Mouse (Mus musculus) liver, embryonic 16.5 days (tissue): ENCODE measurements around the gene Ptpn18. TPM values are rescaled to one million over a fixed set of nuclear protein-coding genes. Genes with fewer than 3 reads are reported as not detected.
A peak's percentile ranks its signal among the peaks of the same experiment; 100 is the strongest.

Source experiments
- ATAC-seq: fragments of 200-750 bp; cut with Nextera tagmentation; 2 replicates; pipeline ENCODE4 v1.8.0; 2017; ENCODE audit warnings: low read depth, mild to moderate bottlenecking, moderate number of reproducible peaks, moderate library complexity
- H3K27ac ChIP-seq: fragments of 300-500 bp; sonication (generic); 2 replicates; pipeline ENCODE4 v1.5.1; 2014; ENCODE audit warnings: mild to moderate bottlenecking, low read length
- H3K27me3 ChIP-seq: fragments of 300-500 bp; sonication (generic); 2 replicates; pipeline ENCODE4 v1.6.1; 2014; ENCODE audit warnings: low read depth, low read length, mixed read lengths; ENCODE audit not compliant: control insufficient read depth, insufficient read depth
- H3K36me3 ChIP-seq: fragments of 300-500 bp; sonication (generic); 2 replicates; pipeline ENCODE4 v1.6.1; 2014; ENCODE audit warnings: mild to moderate bottlenecking; ENCODE audit not compliant: control insufficient read depth, insufficient read depth
- H3K4me1 ChIP-seq: fragments of 300-500 bp; sonication (generic); 2 replicates; pipeline ENCODE4 v1.6.1; 2014; ENCODE audit warnings: low read depth, low read length, mixed read lengths; ENCODE audit not compliant: control insufficient read depth
- H3K4me2 ChIP-seq: fragments of 300-500 bp; sonication (generic); 2 replicates; pipeline ENCODE4 v1.6.1; 2014; ENCODE audit warnings: low read depth, low read length, mixed read lengths
- H3K4me3 ChIP-seq: fragments of 300-500 bp; sonication (generic); 2 replicates; pipeline ENCODE4 v1.5.1; 2014; ENCODE audit warnings: low read depth, mild to moderate bottlenecking, low read length
- H3K9ac ChIP-seq: fragments of 300-500 bp; sonication (generic); 2 replicates; pipeline ENCODE4 v1.6.1; 2014; ENCODE audit warnings: low read depth, low read length
- H3K9me3 ChIP-seq: fragments of 300-500 bp; sonication (generic); replicated peaks from 2 replicates; pipeline ENCODE4 v1.6.1; 2016; ENCODE audit warnings: low read length; ENCODE audit not compliant: control insufficient read depth
- WGBS: fragments of 180-500 bp; shearing (Covaris S2); extraction: QIAGEN DNeasy Blood & Tissue Kit; methylation state at CpG from one replicate; pipeline ENCODE4 v1.1.7; 2014; ENCODE audit not compliant: insufficient replicate concordance; 5-methylcytosine and 5-hydroxymethylcytosine counted together
- polyA plus RNA-seq: library from polyadenylated mRNA; unstranded; fragments of >200 nt; fragmentation: Nextera tagmentation; extraction: Ambion mirVana; gene quantifications from 2 replicates; pipeline ENCODE4 v1.2.1, GENCODE M21; 2015

Ptpn18 gene
- polyA plus RNA-seq, 1 experiment from 2014 or later = 16.7 TPM

DNA sequence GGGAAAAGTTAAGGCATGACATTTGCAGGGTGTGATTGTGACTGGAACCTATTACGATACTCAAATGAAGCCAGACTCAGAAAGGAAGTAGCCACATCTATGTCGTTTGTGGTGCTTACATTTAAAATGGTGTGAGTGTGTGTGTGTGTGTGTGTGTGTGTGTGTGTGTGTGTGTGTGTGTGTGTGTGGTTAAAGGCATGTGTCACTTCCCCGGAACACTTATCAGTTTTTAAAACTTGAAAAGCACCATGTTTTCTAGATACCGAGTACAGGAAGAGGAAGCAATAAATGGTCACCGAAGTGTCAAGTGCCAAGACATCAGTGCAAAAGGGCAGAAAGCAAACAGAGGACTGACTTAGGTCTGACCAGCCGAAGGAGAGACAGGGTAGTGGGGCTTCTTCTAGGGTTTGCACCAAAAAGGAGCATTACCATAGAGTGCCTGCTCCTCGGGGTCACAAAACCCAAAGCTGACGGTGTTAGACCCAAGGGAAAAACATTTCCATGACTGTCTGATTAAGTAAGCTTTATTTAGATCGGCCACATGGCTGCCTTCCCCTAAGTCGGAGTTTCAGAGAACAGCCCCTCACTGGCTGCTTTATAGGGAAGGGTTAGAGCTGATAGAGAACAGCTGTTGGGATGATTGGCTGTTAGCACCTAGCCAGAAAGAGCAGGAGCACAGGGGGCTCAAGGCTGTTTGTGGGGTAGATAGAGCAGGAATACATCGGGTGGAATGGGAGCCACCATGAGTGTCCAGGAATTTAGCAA, 19.5 kb downstream of the Ptpn18 start:
- Histone ChIP-seq H3K27ac (no peak overlapping the region), H3K4me3 (no peak overlapping the region), H3K36me3 (no peaks in the 10 kb centered on the region), H3K27me3 (no peaks in the 10 kb centered on the region), H3K4me2 (no peak overlapping the region), H3K9me3 (no peaks in the 10 kb centered on the region), H3K9ac (no peak overlapping the region), H3K4me1 (no peaks in the 10 kb centered on the region; the same call in none of the 2 replicates)
- 18% methylated on average over 11 of the region's 11 CpGs for WGBS
- no peak for ATAC-seq

DNA sequence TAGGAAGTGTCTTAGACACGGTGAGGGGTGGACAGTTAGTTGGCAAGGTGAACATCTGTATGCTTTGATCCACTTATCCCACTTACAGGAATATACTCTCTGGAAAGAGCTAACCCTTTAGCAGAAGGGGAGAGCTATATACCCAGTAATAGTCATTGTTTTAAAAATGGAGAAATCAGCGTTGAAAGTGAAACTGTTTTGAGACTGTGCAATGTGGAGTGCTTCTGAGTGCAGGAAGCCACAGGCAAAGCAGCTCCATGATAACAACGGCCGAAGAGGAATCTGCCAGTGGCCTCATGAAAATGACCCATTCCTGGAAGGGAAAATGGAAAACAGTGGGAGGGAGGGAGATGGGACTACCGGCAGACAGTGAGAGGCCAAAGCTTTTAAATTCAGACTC, 21.2 kb downstream of the Ptpn18 start:
- no peak overlapping the region for H3K4me2 ChIP-seq
- no peaks in the 10 kb centered on the region; the same call in none of the 2 replicates for H3K4me1 ChIP-seq
- no peaks in the 10 kb centered on the region for H3K36me3 ChIP-seq
- ATAC-seq = no peak
- no peaks in the 10 kb centered on the region for H3K9me3 ChIP-seq
- H3K9ac ChIP-seq = no peak overlapping the region
- H3K4me3 ChIP-seq = no peak overlapping the region
- no peak overlapping the region for H3K27ac ChIP-seq
- WGBS = 12% methylated on average over 5 of the region's 5 CpGs
- H3K27me3 ChIP-seq = no peaks in the 10 kb centered on the region

DNA sequence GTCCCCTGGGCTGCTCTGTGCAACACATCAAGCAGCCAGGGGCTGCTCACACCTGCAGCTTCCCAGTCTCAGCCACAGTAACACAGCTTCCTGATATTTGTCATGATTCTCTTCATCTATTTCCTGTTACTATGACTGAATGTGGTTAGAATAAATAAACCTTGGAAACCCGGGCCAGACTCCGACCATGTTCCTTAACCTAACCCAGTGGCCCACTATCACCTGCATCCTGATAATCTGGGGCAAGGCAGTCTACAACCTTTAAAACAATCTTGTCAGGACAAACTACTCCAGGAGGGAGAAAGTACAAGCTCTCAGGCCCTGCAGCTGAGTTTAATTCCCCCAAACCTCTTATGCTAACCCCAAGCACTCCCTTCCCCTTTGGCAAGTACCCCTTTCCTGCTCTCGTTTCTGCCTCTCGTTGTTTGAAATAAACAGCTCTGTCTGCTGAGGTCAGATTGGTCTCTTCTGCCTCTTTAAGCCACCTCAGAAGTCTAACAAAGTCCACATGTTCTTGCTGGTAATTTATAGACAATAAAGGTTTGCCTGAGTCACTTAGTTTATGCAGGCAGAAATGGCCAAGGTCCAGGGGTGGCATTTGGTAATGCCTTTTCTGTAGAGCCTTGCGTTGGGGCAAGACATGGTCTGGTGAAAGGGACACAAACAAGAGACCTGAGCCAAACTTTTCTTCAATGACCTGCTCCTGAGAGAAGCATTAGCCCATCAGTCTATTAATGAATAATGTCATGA, 22.5 kb downstream of the Ptpn18 start:
- Histone ChIP-seq H3K9me3 (no peaks in the 10 kb centered on the region), H3K4me2 (no peak overlapping the region), H3K4me1 (no peaks in the 10 kb centered on the region; the same call in none of the 2 replicates), H3K4me3 (no peak overlapping the region), H3K27ac (no peak overlapping the region), H3K36me3 (no peaks in the 10 kb centered on the region), H3K9ac (no peak overlapping the region), H3K27me3 (no peaks in the 10 kb centered on the region)
- WGBS = 27% methylated on average over 5 of the region's 5 CpGs
- ATAC-seq = no peak

DNA sequence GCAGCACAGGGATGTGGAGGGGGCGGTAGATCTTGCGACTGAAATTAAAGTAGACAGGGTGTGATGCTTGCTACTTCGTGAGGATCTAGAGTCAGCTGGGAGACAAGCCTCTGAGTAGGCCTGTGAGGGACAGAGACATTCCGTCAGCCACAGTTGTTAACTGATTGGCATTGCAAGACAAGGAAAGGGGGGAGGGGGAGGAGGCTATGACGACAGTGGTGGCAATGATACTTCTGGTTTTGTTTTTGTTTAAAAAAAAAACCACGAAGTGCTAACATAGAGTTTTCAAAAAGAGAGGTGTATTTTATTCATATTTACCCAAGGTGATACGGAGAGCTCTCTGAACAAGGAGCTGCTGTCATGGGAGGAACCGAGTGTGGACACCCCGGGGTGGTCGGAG, 24.9 kb downstream of the Ptpn18 start:
- 43% methylated on average over 10 of the region's 10 CpGs for WGBS
- H3K27me3 ChIP-seq = no peaks in the 10 kb centered on the region
- H3K4me3 ChIP-seq = no peak overlapping the region
- no peaks in the 10 kb centered on the region for H3K36me3 ChIP-seq
- no peaks in the 10 kb centered on the region; the same call in none of the 2 replicates for H3K4me1 ChIP-seq
- no peaks in the 10 kb centered on the region for H3K9me3 ChIP-seq
- no peak overlapping the region for H3K9ac ChIP-seq
- no peak for ATAC-seq
- H3K27ac ChIP-seq = no peak overlapping the region
- no peak overlapping the region for H3K4me2 ChIP-seq

DNA sequence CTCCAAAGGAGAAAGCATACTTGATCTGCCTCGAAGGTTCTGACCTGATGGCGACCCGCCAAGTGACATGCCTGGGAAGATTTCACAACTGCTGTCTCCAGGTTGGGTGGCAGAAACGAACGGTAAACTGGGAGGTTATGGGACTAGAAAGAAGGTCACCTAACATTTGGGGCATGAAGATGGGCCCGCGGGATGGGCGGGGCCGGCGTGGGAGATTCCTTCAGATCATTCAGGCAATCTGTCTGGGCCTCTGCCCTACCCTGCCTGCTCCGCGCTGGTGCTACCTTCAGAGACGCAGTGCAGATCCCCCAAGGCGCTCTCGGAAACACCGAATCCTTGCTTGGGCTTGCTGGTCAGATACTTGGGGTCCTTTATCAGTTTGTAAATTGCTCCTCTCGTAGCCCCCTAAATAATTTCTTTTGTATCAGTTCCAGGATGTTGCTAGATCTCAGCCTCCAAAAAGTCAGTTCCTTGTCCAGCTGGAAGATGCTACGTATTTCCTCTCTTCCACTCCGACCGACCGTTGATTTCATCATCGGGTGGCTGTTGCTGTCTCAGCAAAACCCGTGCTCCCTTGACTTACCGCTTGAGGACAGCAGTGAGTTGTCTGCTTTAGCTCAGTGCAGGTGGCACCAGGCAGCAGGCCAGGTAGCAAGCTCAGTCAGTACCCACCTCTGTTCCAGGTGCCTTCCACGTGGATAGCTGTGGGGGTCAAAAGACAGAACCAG, 26.1 kb downstream of the Ptpn18 start:
- H3K9ac ChIP-seq = no peak overlapping the region; the same call in 1 of the 2 replicates
- peak overlapping the region; percentile 47 for H3K4me2 ChIP-seq
- no peaks in the 10 kb centered on the region for H3K36me3 ChIP-seq
- 0 out of 2 replicates have a peak overlapping the region, but pooled peaks have one; percentile 54 for H3K27ac ChIP-seq
- ATAC-seq = peak; percentile 30; the same call in 1 of the 2 replicates
- 5% methylated on average over 25 of the region's 25 CpGs for WGBS
- H3K9me3 ChIP-seq = no peaks in the 10 kb centered on the region
- peak overlapping the region; percentile 28 for H3K4me3 ChIP-seq
- H3K27me3 ChIP-seq = no peaks in the 10 kb centered on the region
- no peaks in the 10 kb centered on the region; the same call in none of the 2 replicates for H3K4me1 ChIP-seq

DNA sequence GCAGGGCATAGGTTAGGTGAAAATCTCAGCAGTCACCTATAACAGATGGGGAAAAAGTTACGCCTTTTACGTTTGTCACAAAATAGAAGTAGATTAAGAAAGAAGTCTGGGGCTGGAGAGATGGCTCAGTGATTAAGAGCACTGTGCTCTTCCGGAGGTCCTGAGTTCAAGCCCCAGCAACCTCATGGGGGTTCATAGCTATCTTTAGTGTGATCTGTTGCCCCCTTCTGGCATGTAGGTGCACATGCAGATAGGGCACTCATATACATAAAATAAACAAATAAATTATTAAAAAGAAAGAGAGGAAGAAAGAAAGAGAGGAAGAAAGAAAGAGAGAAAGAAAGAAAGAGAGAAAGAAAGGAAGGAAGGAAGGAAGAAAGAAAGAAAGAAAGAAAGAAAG, 27.8 kb downstream of the Ptpn18 start:
- 74% methylated on average over 3 of the region's 3 CpGs for WGBS
- no peaks in the 10 kb centered on the region for H3K9me3 ChIP-seq
- no peak overlapping the region for H3K9ac ChIP-seq
- no peak overlapping the region for H3K27ac ChIP-seq
- no peak for ATAC-seq
- no peaks in the 10 kb centered on the region for H3K36me3 ChIP-seq
- no peaks in the 10 kb centered on the region for H3K27me3 ChIP-seq
- H3K4me1 ChIP-seq = no peaks in the 10 kb centered on the region; the same call in 1 of the 2 replicates
- H3K4me3 ChIP-seq = no peak overlapping the region
- H3K4me2 ChIP-seq = no peak overlapping the region

DNA sequence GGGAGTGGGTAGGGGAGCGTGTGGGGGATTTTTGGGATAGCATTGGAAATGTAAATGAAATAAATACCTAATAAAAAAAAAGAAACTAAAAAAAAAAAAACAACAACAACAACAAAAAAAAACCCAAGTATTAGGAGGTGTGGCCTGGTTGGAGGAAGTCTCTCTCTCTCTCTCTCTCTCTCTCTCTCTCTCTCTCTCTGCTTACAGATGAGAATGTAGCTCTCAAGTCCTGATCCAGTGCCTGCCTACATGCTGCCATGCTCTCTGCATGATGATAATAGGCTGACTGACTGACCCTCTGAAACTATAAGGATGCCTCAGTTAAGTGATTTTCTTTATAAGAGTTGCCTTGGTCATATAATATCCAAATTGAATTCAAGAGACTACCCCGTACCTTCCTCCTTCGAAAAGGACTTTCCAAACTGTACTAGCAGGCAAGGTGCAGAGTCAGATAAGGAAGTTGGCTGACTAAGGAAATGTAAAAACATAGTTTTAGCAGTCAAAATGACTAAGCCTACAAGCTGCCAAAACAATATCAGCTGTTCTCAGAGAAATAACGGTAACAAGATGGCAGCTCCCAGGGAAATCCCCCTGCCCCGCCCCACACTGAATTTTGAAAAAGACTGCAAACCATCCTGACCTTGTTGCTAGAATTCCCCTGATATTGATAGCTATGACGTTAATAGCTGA, 30.4 kb downstream of the Ptpn18 start:
- no peaks in the 10 kb centered on the region; the same call in 1 of the 2 replicates for H3K4me1 ChIP-seq
- ATAC-seq = no peak
- no peaks in the 10 kb centered on the region for H3K9me3 ChIP-seq
- H3K27ac ChIP-seq = no peak overlapping the region
- H3K9ac ChIP-seq = no peak overlapping the region
- no peak overlapping the region for H3K4me2 ChIP-seq
- H3K4me3 ChIP-seq = no peak overlapping the region
- 35% methylated on average over 6 of the region's 6 CpGs for WGBS
- no peaks in the 10 kb centered on the region for H3K27me3 ChIP-seq
- no peaks in the 10 kb centered on the region for H3K36me3 ChIP-seq

DNA sequence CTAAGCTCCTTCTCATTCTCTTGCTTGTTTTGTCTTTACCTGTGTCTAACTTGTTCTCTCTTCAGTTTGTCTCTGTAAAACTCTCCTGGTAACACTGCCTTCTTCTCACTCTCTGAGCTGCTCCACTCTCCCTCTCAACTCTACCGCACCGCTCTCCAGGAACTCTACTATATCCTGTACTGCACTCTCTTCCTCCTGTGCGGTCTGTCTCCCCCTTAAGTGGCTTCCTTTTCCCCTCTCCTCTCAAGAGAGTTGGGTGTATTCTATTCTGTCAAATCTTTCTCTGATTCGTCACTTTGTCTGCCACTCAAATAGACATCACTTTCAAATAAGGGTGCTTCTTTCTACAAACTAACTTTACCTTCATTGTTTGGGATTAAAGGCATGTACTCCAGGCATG, 31.9 kb downstream of the Ptpn18 start:
- H3K27ac ChIP-seq = no peak overlapping the region
- H3K9ac ChIP-seq = no peak overlapping the region
- 48% methylated on average over 4 of the region's 4 CpGs for WGBS
- H3K4me1 ChIP-seq = no peaks in the 10 kb centered on the region
- H3K36me3 ChIP-seq = no peaks in the 10 kb centered on the region
- H3K4me3 ChIP-seq = no peak overlapping the region
- ATAC-seq = no peak
- H3K9me3 ChIP-seq = no peaks in the 10 kb centered on the region
- no peaks in the 10 kb centered on the region for H3K27me3 ChIP-seq
- H3K4me2 ChIP-seq = no peak overlapping the region
